Mouse (Mus musculus) frontal cortex, postnatal 10 days (tissue): ENCODE results near the gene Cdc20b.

Experiments
- DNase-seq, 2 experiments: peaks; one replicate each; pipeline ENCODE4 v3.0.0; 2022; ENCODE audit warnings: low spot score in 2 of 2, mixed read lengths in 1 of 2

Gene Cdc20b

GRCm38 (mm10) chr13:113023274-113024143 lies 11.4 kb upstream of the Cdc20b start:
- no peak for DNase-seq

- no peak for DNase-seq
These were observed 3.6 kb upstream of the Cdc20b start for GRCm38 (mm10) chr13:113031351-113031750.

GRCm38 (mm10) chr13:113031792-113032571 lies 2.9 kb upstream of the Cdc20b start:
- peak in 1 of 2 experiments; percentile 27 for DNase-seq

GRCm38 (mm10) chr13:113032831-113033230 lies 2.1 kb upstream of the Cdc20b start:
- no peak for DNase-seq

GRCm38 (mm10) chr13:113034271-113034886 lies 532 bp upstream of the Cdc20b start:
- DNase-seq: no peak

GRCm38 (mm10) chr13:113035852-113036251 lies 941 bp downstream of the Cdc20b start:
- DNase-seq: peak; percentile 31 to 66

- DNase-seq: no peak
These were observed 10.0 kb downstream of the Cdc20b start for GRCm38 (mm10) chr13:113044876-113045275.

- no peak for DNase-seq
These were observed 10.7 kb downstream of the Cdc20b start for GRCm38 (mm10) chr13:113045458-113046110.

GRCm38 (mm10) chr13:113046211-113046883 lies 11.4 kb downstream of the Cdc20b start, which contains the start of gene Gpx8:
TSS of gene Gpx8 (minus strand) at chr13:113046410.
- peak in 1 of 2 experiments; percentile 29 for DNase-seq

- no peak for DNase-seq
These were observed 12.1 kb downstream of the Cdc20b start for GRCm38 (mm10) chr13:113047018-113047417.

GRCm38 (mm10) chr13:113047647-113048046 lies 12.7 kb downstream of the Cdc20b start:
- DNase-seq: no peak

GRCm38 (mm10) chr13:113054230-113054629 lies 19.3 kb downstream of the Cdc20b start:
- DNase-seq: no peak

GRCm38 (mm10) chr13:113055826-113056225 lies 20.9 kb downstream of the Cdc20b start:
- peak in 1 of 2 experiments; percentile 21 for DNase-seq

- no peak for DNase-seq
These were observed 26.8 kb downstream of the Cdc20b start for GRCm38 (mm10) chr13:113061746-113062145.

- DNase-seq: no peak
These were observed 29.6 kb downstream of the Cdc20b start for GRCm38 (mm10) chr13:113064542-113064941.

- no peak for DNase-seq
These were observed 44.1 kb downstream of the Cdc20b start for GRCm38 (mm10) chr13:113079021-113079420.

- no peak for DNase-seq
These were observed 47.2 kb downstream of the Cdc20b start for GRCm38 (mm10) chr13:113082101-113082500.

GRCm38 (mm10) chr13:113084732-113085131 lies 49.8 kb downstream of the Cdc20b start:
- DNase-seq: no peak

GRCm38 (mm10) chr13:113087226-113088017 lies 52.5 kb downstream of the Cdc20b start:
- DNase-seq: no peak

GRCm38 (mm10) chr13:113090489-113090888 lies 55.6 kb downstream of the Cdc20b start:
- DNase-seq: no peak
